Mouse (Mus musculus) neural tube, embryonic 13.5 days (tissue): Measurements from ENCODE around the gene Oxt. TPM values are rescaled to one million over a fixed set of nuclear protein-coding genes. Genes with fewer than 3 reads are reported as not detected.

ENCODE experiments used
- ATAC-seq: fragments of 200-750 bp; cut with Nextera tagmentation; 2 replicates; pipeline ENCODE4 v1.8.0; 2017; ENCODE audit warnings: low read depth, mild to moderate bottlenecking, moderate TSS enrichment, moderate library complexity
- H3K27ac ChIP-seq: fragments of 300-500 bp; sonication (generic); replicated peaks from 2 replicates; pipeline ENCODE4 v1.5.1; 2015; ENCODE audit warnings: moderate library complexity, mild to moderate bottlenecking, inconsistent platforms
- H3K27me3 ChIP-seq: fragments of 300-500 bp; sonication (generic); 2 replicates; pipeline ENCODE4 v1.6.1; 2015; ENCODE audit warnings: mild to moderate bottlenecking, inconsistent platforms
- H3K36me3 ChIP-seq: fragments of 300-500 bp; sonication (generic); 2 replicates; pipeline ENCODE4 v1.6.1; 2015; ENCODE audit warnings: mild to moderate bottlenecking, inconsistent platforms
- H3K4me1 ChIP-seq: fragments of 300-500 bp; sonication (generic); replicated peaks from 2 replicates; pipeline ENCODE4 v1.6.1; 2015; ENCODE audit warnings: inconsistent platforms
- H3K4me2 ChIP-seq: fragments of 300-500 bp; sonication (generic); 2 replicates; pipeline ENCODE4 v1.6.1; 2015; ENCODE audit warnings: inconsistent platforms, mild to moderate bottlenecking, moderate library complexity
- H3K4me3 ChIP-seq: fragments of 300-500 bp; sonication (generic); 2 replicates; pipeline ENCODE4 v1.5.1; 2015; ENCODE audit warnings: mild to moderate bottlenecking, inconsistent platforms
- H3K9ac ChIP-seq: fragments of 300-500 bp; sonication (generic); 2 replicates; pipeline ENCODE4 v1.6.1; 2015; ENCODE audit warnings: moderate library complexity, mild to moderate bottlenecking, inconsistent platforms
- H3K9me3 ChIP-seq: fragments of 300-500 bp; sonication (generic); 2 replicates; pipeline ENCODE4 v1.6.1; 2016; ENCODE audit warnings: inconsistent platforms
- WGBS: fragments of 180-500 bp; shearing (Covaris S2); methylation state at CpG from one replicate; pipeline ENCODE4 v1.1.7; 2015; 5-methylcytosine and 5-hydroxymethylcytosine counted together
- polyA plus RNA-seq: library from polyadenylated mRNA; unstranded; fragments of >200 nt; fragmentation: Nextera tagmentation; extraction: Ambion mirVana; gene quantifications from 2 replicates; pipeline ENCODE4 v1.2.1, GENCODE M21; 2015

Gene Oxt
- polyA plus RNA-seq, 1 experiment from 2014 or later, result not detected

- Histone ChIP-seq H3K4me3 (peak overlapping the region; percentile 28), H3K9ac (0 out of 2 replicates have a peak overlapping the region, but pooled peaks have one; percentile 41), H3K9me3 (no peaks in the 10 kb centered on the region), H3K27me3 (peaks cover 83% of the 10 kb centered on the region), H3K4me2 (peak overlapping the region; percentile 51), H3K36me3 (no peaks in the 10 kb centered on the region), H3K27ac (no peak overlapping the region), H3K4me1 (peaks cover 28% of the 10 kb centered on the region)
- WGBS, result 2% methylated on average over 16 of the region's 16 CpGs
- no peak for ATAC-seq
These were observed 5.2 kb downstream of the Oxt start for GRCm38 (mm10) chr2:130581201-130581600.

GRCm38 (mm10) chr2:130582552-130582951 lies 6.6 kb downstream of the Oxt start, which contains the start of gene Avp:
Gene Avp, minus strand, starts transcription at chr2:130582554.
- peaks cover 69% of the 10 kb centered on the region for H3K27me3 ChIP-seq
- no peaks in the 10 kb centered on the region for H3K36me3 ChIP-seq
- WGBS, result 40% methylated on average over 10 of the region's 10 CpGs
- no peak within 1 kb of the TSS for H3K27ac ChIP-seq
- H3K4me1 ChIP-seq, result peaks cover 16% of the 10 kb centered on the region
- H3K9me3 ChIP-seq, result no peaks in the 10 kb centered on the region
- H3K4me2 ChIP-seq, result no peak within 1 kb of the TSS
- no peak within 1 kb of the TSS for H3K9ac ChIP-seq
- no peak within 1 kb of the TSS for H3K4me3 ChIP-seq
- ATAC-seq, result no peak

- Histone ChIP-seq H3K36me3 (no peaks in the 10 kb centered on the region), H3K4me2 (no peak overlapping the region), H3K4me1 (peaks cover 13% of the 10 kb centered on the region), H3K9ac (no peak overlapping the region), H3K27me3 (peaks cover 54% of the 10 kb centered on the region), H3K27ac (no peak overlapping the region), H3K4me3 (no peak overlapping the region), H3K9me3 (no peaks in the 10 kb centered on the region)
- ATAC-seq, result no peak
- 80% methylated on average over 10 of the region's 10 CpGs for WGBS
These were observed 8.1 kb downstream of the Oxt start for GRCm38 (mm10) chr2:130583902-130584560.

- H3K9me3 ChIP-seq, result no peaks in the 10 kb centered on the region
- H3K27me3 ChIP-seq, result peaks cover 34% of the 10 kb centered on the region
- peaks cover 16% of the 10 kb centered on the region for H3K36me3 ChIP-seq
- H3K4me3 ChIP-seq, result no peak overlapping the region
- H3K27ac ChIP-seq, result no peak overlapping the region
- no peak overlapping the region for H3K4me2 ChIP-seq
- H3K9ac ChIP-seq, result no peak overlapping the region
- WGBS, result 86% methylated on average over 6 of the region's 6 CpGs
- ATAC-seq, result no peak
- peaks cover 4% of the 10 kb centered on the region for H3K4me1 ChIP-seq
These were observed 10.0 kb downstream of the Oxt start for GRCm38 (mm10) chr2:130586016-130586415.

- no peak overlapping the region for H3K4me2 ChIP-seq
- peaks cover 32% of the 10 kb centered on the region for H3K36me3 ChIP-seq
- H3K4me3 ChIP-seq, result no peak overlapping the region
- no peak for ATAC-seq
- H3K27ac ChIP-seq, result no peak overlapping the region
- WGBS, result 80% methylated on average over 2 of the region's 2 CpGs
- no peaks in the 10 kb centered on the region for H3K9me3 ChIP-seq
- H3K27me3 ChIP-seq, result peaks cover 11% of the 10 kb centered on the region
- no peaks in the 10 kb centered on the region for H3K4me1 ChIP-seq
- no peak overlapping the region for H3K9ac ChIP-seq
These were observed 12.4 kb downstream of the Oxt start for GRCm38 (mm10) chr2:130588373-130588772.

GRCm38 (mm10) chr2:130589157-130589556 lies 13.2 kb downstream of the Oxt start:
- no peak overlapping the region for H3K4me3 ChIP-seq
- ATAC-seq, result no peak
- H3K27ac ChIP-seq, result no peak overlapping the region
- H3K36me3 ChIP-seq, result peaks cover 33% of the 10 kb centered on the region
- WGBS, result 67% methylated on average over 4 of the region's 4 CpGs
- no peaks in the 10 kb centered on the region for H3K9me3 ChIP-seq
- no peak overlapping the region for H3K4me2 ChIP-seq
- H3K4me1 ChIP-seq, result no peaks in the 10 kb centered on the region
- no peak overlapping the region for H3K9ac ChIP-seq
- H3K27me3 ChIP-seq, result peaks cover 4% of the 10 kb centered on the region; the same call in 1 of the 2 replicates

GRCm38 (mm10) chr2:130589761-130590160 lies 13.8 kb downstream of the Oxt start:
- Histone ChIP-seq H3K27me3 (peaks cover 1% of the 10 kb centered on the region; the same call in 1 of the 2 replicates), H3K4me2 (no peak overlapping the region), H3K27ac (no peak overlapping the region), H3K4me1 (no peaks in the 10 kb centered on the region), H3K9me3 (no peaks in the 10 kb centered on the region), H3K4me3 (no peak overlapping the region), H3K36me3 (peaks cover 37% of the 10 kb centered on the region), H3K9ac (no peak overlapping the region)
- ATAC-seq, result no peak
- WGBS, result 96% methylated on average over 2 of the region's 2 CpGs

GRCm38 (mm10) chr2:130591016-130591415 lies 15.0 kb downstream of the Oxt start:
- no peak overlapping the region for H3K9ac ChIP-seq
- no peaks in the 10 kb centered on the region for H3K9me3 ChIP-seq
- 94% methylated on average over 2 of the region's 2 CpGs for WGBS
- H3K4me2 ChIP-seq, result no peak overlapping the region
- H3K27ac ChIP-seq, result no peak overlapping the region
- H3K4me3 ChIP-seq, result no peak overlapping the region
- no peak for ATAC-seq
- H3K36me3 ChIP-seq, result peaks cover 50% of the 10 kb centered on the region
- no peaks in the 10 kb centered on the region for H3K27me3 ChIP-seq
- H3K4me1 ChIP-seq, result no peaks in the 10 kb centered on the region

GRCm38 (mm10) chr2:130595596-130595995 lies 19.6 kb downstream of the Oxt start:
- ATAC-seq, result no peak
- H3K9me3 ChIP-seq, result no peaks in the 10 kb centered on the region
- 88% methylated on average over 1 of the region's 1 CpGs for WGBS
- H3K27ac ChIP-seq, result no peak overlapping the region
- H3K36me3 ChIP-seq, result peaks cover 78% of the 10 kb centered on the region
- no peaks in the 10 kb centered on the region for H3K4me1 ChIP-seq
- no peaks in the 10 kb centered on the region for H3K27me3 ChIP-seq
- no peak overlapping the region for H3K4me2 ChIP-seq
- no peak overlapping the region for H3K9ac ChIP-seq
- H3K4me3 ChIP-seq, result no peak overlapping the region

GRCm38 (mm10) chr2:130597601-130598010 lies 21.6 kb downstream of the Oxt start:
- H3K4me3 ChIP-seq, result no peak overlapping the region
- peak; percentile 43; the same call in 1 of the 2 replicates for ATAC-seq
- no peak overlapping the region for H3K4me2 ChIP-seq
- 11% methylated on average over 1 of the region's 1 CpGs for WGBS
- H3K4me1 ChIP-seq, result no peaks in the 10 kb centered on the region
- H3K27me3 ChIP-seq, result no peaks in the 10 kb centered on the region
- H3K27ac ChIP-seq, result no peak overlapping the region
- no peaks in the 10 kb centered on the region for H3K9me3 ChIP-seq
- peaks cover 81% of the 10 kb centered on the region for H3K36me3 ChIP-seq
- H3K9ac ChIP-seq, result no peak overlapping the region

GRCm38 (mm10) chr2:130598399-130598798 lies 22.4 kb downstream of the Oxt start:
- Histone ChIP-seq H3K4me3 (no peak overlapping the region), H3K27me3 (no peaks in the 10 kb centered on the region), H3K27ac (no peak overlapping the region), H3K9me3 (no peaks in the 10 kb centered on the region), H3K9ac (no peak overlapping the region), H3K4me2 (no peak overlapping the region), H3K36me3 (peaks cover 81% of the 10 kb centered on the region), H3K4me1 (no peaks in the 10 kb centered on the region)
- ATAC-seq, result no peak
- WGBS, result 78% methylated on average over 3 of the region's 3 CpGs

GRCm38 (mm10) chr2:130602195-130602594 lies 26.2 kb downstream of the Oxt start:
- ATAC-seq, result no peak
- WGBS, result 83% methylated on average over 4 of the region's 4 CpGs
- no peaks in the 10 kb centered on the region for H3K9me3 ChIP-seq
- peaks cover 62% of the 10 kb centered on the region for H3K36me3 ChIP-seq
- H3K4me2 ChIP-seq, result no peak overlapping the region
- no peaks in the 10 kb centered on the region for H3K4me1 ChIP-seq
- no peak overlapping the region for H3K27ac ChIP-seq
- no peak overlapping the region for H3K4me3 ChIP-seq
- no peak overlapping the region for H3K9ac ChIP-seq
- H3K27me3 ChIP-seq, result no peaks in the 10 kb centered on the region

- Histone ChIP-seq H3K9me3 (no peaks in the 10 kb centered on the region), H3K4me1 (no peaks in the 10 kb centered on the region), H3K36me3 (peaks cover 44% of the 10 kb centered on the region), H3K27ac (no peak overlapping the region), H3K4me3 (no peak overlapping the region), H3K9ac (no peak overlapping the region), H3K4me2 (no peak overlapping the region), H3K27me3 (no peaks in the 10 kb centered on the region)
- WGBS, result 73% methylated on average over 3 of the region's 3 CpGs
- no peak for ATAC-seq
These were observed 37.1 kb downstream of the Oxt start for GRCm38 (mm10) chr2:130613091-130613490.
